Mouse (Mus musculus) kidney, postnatal 0 days (tissue): ENCODE results near the gene Bcan. TPM values are rescaled to one million over a fixed set of nuclear protein-coding genes. Genes with fewer than 3 reads are reported as not detected.

ENCODE experiments used
- ATAC-seq: fragments of 200-750 bp; cut with Nextera tagmentation; replicated peaks from 2 replicates; pipeline ENCODE4 v1.8.0; 2017; ENCODE audit warnings: low read depth, moderate number of reproducible peaks, moderate TSS enrichment, moderate library complexity; ENCODE audit not compliant: low FRiP score
- DNase-seq: peaks from one replicate; pipeline ENCODE4 v3.0.0-alpha.2; 2016; ENCODE audit warnings: low spot score
- H3K27ac ChIP-seq: fragments of 300-500 bp; sonication (generic); 2 replicates; pipeline ENCODE4 v1.5.1; 2014; ENCODE audit warnings: mild to moderate bottlenecking
- H3K27me3 ChIP-seq: fragments of 300-500 bp; sonication (generic); 2 replicates; pipeline ENCODE4 v1.6.1; 2014; ENCODE audit warnings: low read length, mixed read lengths; ENCODE audit not compliant: insufficient read depth
- H3K36me3 ChIP-seq: fragments of 300-500 bp; sonication (generic); 2 replicates; pipeline ENCODE4 v1.6.1; 2014; ENCODE audit warnings: low read length, mixed read lengths; ENCODE audit not compliant: insufficient read depth
- H3K4me1 ChIP-seq: fragments of 300-500 bp; sonication (generic); replicated peaks from 2 replicates; pipeline ENCODE4 v1.6.1; 2014; ENCODE audit warnings: antibody characterized with exemption, low read length, mixed read lengths; ENCODE audit not compliant: insufficient read depth
- H3K4me2 ChIP-seq: fragments of 300-500 bp; sonication (generic); 2 replicates; pipeline ENCODE4 v1.6.1; 2014; ENCODE audit warnings: mild to moderate bottlenecking, low read length, moderate library complexity, mixed read lengths
- H3K4me3 ChIP-seq: fragments of 300-500 bp; sonication (generic); replicated peaks from 2 replicates; pipeline ENCODE4 v1.5.1; 2014; ENCODE audit warnings: low read depth, low read length
- H3K9ac ChIP-seq: fragments of 300-500 bp; sonication (generic); 2 replicates; pipeline ENCODE4 v1.6.1; 2014; ENCODE audit warnings: low read depth, low read length
- H3K9me3 ChIP-seq: fragments of 300-500 bp; sonication (generic); replicated peaks from 2 replicates; pipeline ENCODE4 v1.6.1; 2016; ENCODE audit warnings: low read length, inconsistent platforms, mixed read lengths
- CTCF ChIP-seq: IDR thresholded peaks from 2 replicates; pipeline ENCODE4 v1.5.1; 2016; ENCODE audit warnings: antibody characterized with exemption, low read depth, mild to moderate bottlenecking, moderate library complexity
- WGBS: fragments of 180-500 bp; shearing (Covaris S2); extraction: QIAGEN DNeasy Blood & Tissue Kit; methylation state at CpG from one replicate; pipeline ENCODE4 v1.1.7; 2014; 5-methylcytosine and 5-hydroxymethylcytosine counted together
- polyA plus RNA-seq: library from polyadenylated mRNA; unstranded; fragments of >200 nt; fragmentation: Nextera tagmentation; extraction: Ambion mirVana; gene quantifications from 2 replicates; pipeline ENCODE4 v1.2.1, GENCODE M21; 2015

The Bcan gene
- polyA plus RNA-seq, 1 experiment from 2014 or later = not detected

- DNase-seq = no peak
- Histone ChIP-seq H3K27me3 (no peaks in the 10 kb centered on the region), H3K27ac (no peak overlapping the region), H3K9me3 (no peaks in the 10 kb centered on the region), H3K4me1 (peaks cover 10% of the 10 kb centered on the region), H3K9ac (no peak overlapping the region), H3K36me3 (peaks cover 43% of the 10 kb centered on the region), H3K4me2 (no peak overlapping the region), H3K4me3 (no peak overlapping the region)
- WGBS = 94% methylated on average over 2 of the region's 2 CpGs
- no peak for ATAC-seq
- no peak for TF ChIP-seq CTCF
Observed at GRCm38 (mm10) chr3:87942471-87942870, 57.6 kb downstream of the Bcan start.

DNA sequence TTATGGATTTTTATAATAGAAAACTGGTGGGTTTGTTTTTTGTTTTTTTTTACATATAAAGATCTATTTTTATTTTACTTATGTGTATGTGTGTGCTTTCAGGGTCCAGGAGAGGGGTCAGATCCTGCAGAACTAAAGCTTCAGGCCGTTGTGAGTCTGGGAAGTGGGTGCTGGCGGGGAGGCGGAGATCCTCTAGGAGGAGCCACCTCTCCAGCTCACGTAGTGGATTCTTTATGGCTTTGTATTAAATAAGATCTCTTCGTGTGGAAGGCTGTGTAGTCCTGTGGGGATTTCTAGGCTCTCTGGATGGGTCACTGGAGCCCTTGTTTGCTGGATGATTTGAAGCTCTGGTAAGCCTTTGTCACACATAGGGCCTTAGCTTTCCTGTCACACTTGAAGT, 59.4 kb downstream of the Bcan start:
- WGBS = 63% methylated on average over 5 of the region's 5 CpGs
- H3K4me2 ChIP-seq = no peak overlapping the region
- ATAC-seq (no peak), DNase-seq (no peak)
- H3K4me1 ChIP-seq = no peaks in the 10 kb centered on the region
- H3K27me3 ChIP-seq = no peaks in the 10 kb centered on the region
- no peak overlapping the region for H3K27ac ChIP-seq
- no peak overlapping the region for H3K9ac ChIP-seq
- peaks cover 46% of the 10 kb centered on the region for H3K36me3 ChIP-seq
- H3K4me3 ChIP-seq = no peak overlapping the region
- 0 out of 2 replicates have a peak, but pooled peaks have one; percentile 17 for TF ChIP-seq CTCF
- H3K9me3 ChIP-seq = no peaks in the 10 kb centered on the region

Other genes with a start within 250 kb of the Bcan start
- 2.1 and 2.3 TPM in 2 replicates for gene Ntrk1, start 205.1 kb downstream of the Bcan start, polyA plus RNA-seq
- 1.9 and 2.3 TPM in 2 replicates for gene Insrr, start 203.3 kb downstream of the Bcan start, polyA plus RNA-seq
- gene Pear1, start 175.9 kb downstream of the Bcan start, polyA plus RNA-seq = 31.6 and 35.4 TPM in 2 replicates
- 0.11 TPM in 1 of 2 replicates, not detected in the other for gene Sh2d2a, start 153.5 kb downstream of the Bcan start, polyA plus RNA-seq
- gene Prcc, start 114.6 kb downstream of the Bcan start, polyA plus RNA-seq = 14.8 and 15.1 TPM in 2 replicates
- 193 and 200 TPM in 2 replicates for gene Hdgf, start 93.9 kb downstream of the Bcan start, polyA plus RNA-seq
- gene Mrpl24, start 80.7 kb downstream of the Bcan start, polyA plus RNA-seq = 87.2 and 88.1 TPM in 2 replicates
- gene Isg20l2, start 69.9 kb downstream of the Bcan start, polyA plus RNA-seq = 40.4 and 42.1 TPM in 2 replicates
- 12.1 and 12.3 TPM in 2 replicates for gene Rrnad1, start 69.5 kb downstream of the Bcan start, polyA plus RNA-seq
- gene Crabp2, start 51.6 kb downstream of the Bcan start, polyA plus RNA-seq = 20.1 and 20.9 TPM in 2 replicates
- 24.6 and 28.9 TPM in 2 replicates for gene Nes, start 29.2 kb downstream of the Bcan start, polyA plus RNA-seq
- gene Hapln2, start 27.4 kb upstream of the Bcan start, polyA plus RNA-seq = 0.13 and 0.17 TPM in 2 replicates
- gene Gpatch4, start 42.9 kb upstream of the Bcan start, polyA plus RNA-seq = 24.8 and 26.3 TPM in 2 replicates
- gene Naxe, start 58.3 kb upstream of the Bcan start, polyA plus RNA-seq = 161 and 173 TPM in 2 replicates
- not detected in 2 replicates for gene Ttc24, start 78.1 kb upstream of the Bcan start, polyA plus RNA-seq
- 6.8 and 8.2 TPM in 2 replicates for gene Iqgap3, start 81.7 kb upstream of the Bcan start, polyA plus RNA-seq
- 14.4 and 16.2 TPM in 2 replicates for gene Mef2d, start 142.1 kb upstream of the Bcan start, polyA plus RNA-seq